Mouse (Mus musculus) erythroblast, embryonic 14.5 days (primary cell): ENCODE results near the gene Arhgap15. TPM values are rescaled to one million over a fixed set of nuclear protein-coding genes. Genes with fewer than 3 reads are reported as not detected.

Experiments
- H3K27me3 ChIP-seq: 2 replicates; pipeline ENCODE4 v1.6.1; 2012; ENCODE audit warnings: inconsistent platforms; ENCODE audit not compliant: control insufficient read depth
- H3K36me3 ChIP-seq: 2 replicates; pipeline ENCODE4 v1.6.1; 2012; ENCODE audit warnings: mild to moderate bottlenecking, inconsistent platforms; ENCODE audit not compliant: control insufficient read depth
- H3K4me1 ChIP-seq: 2 replicates; pipeline ENCODE4 v1.6.1; 2012; ENCODE audit warnings: inconsistent platforms; ENCODE audit not compliant: control insufficient read depth
- H3K4me3 ChIP-seq: replicated peaks from 2 replicates; pipeline ENCODE3; 2012; ENCODE audit warnings: moderate library complexity, mild to moderate bottlenecking, inconsistent platforms
- H3K9me3 ChIP-seq: 2 replicates; pipeline ENCODE4 v1.6.1; 2012; ENCODE audit warnings: low read length, inconsistent platforms, mixed read lengths; ENCODE audit not compliant: control insufficient read depth
- GATA1 ChIP-seq: IDR thresholded peaks from 2 replicates; pipeline ENCODE4 v1.6.1; 2012; ENCODE audit warnings: low read length, inconsistent platforms, mixed read lengths
- TAL1 ChIP-seq: IDR thresholded peaks from 3 replicates; pipeline ENCODE4 v1.6.1; 2012; ENCODE audit warnings: low read length, inconsistent platforms, mixed read lengths
- polyA plus RNA-seq: library from polyadenylated mRNA; stranded (reverse); fragments of >175 nt; gene quantifications from 2 replicates; pipeline ENCODE4 v1.2.3, GENCODE M21; 2012

The Arhgap15 gene
- polyA plus RNA-seq, 1 experiment = 0.02 TPM

- H3K36me3 ChIP-seq = no peaks in the 10 kb centered on the region
These were observed 114.1 kb downstream of the Arhgap15 start for GRCm38 (mm10) chr2:43862709-43863108.

DNA sequence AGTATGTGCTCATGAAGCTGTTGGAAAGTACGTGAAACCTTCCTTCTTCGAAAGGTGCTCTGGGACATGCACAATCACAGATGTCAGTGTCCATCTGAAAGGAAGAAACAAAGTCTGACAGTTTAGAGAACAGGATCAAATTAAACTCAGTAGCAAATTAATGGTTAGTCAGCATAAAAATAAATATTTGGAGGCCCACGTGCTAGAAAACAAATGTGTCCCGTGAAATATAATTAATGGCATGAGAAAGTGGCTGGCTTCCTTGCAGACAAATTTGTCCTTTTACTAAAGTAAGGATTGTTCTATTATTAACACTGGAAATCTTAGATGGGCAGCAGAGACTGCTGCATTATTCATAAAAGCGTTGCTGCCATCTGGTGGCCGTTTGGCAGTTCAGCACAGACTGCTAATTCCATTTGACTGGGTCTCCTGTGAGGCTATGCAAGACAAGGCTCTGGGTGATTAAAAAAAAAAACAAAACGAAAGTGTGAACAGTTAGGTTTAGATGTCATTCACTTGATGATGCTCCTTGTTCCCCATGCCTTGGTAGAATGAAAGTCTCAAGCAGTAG, 153.9 kb downstream of the Arhgap15 start:
- Histone ChIP-seq H3K4me1 (no peaks in the 10 kb centered on the region), H3K27me3 (no peaks in the 10 kb centered on the region), H3K4me3 (no peak overlapping the region), H3K9me3 (no peaks in the 10 kb centered on the region), H3K36me3 (no peaks in the 10 kb centered on the region)
- TF ChIP-seq GATA1 = no peak
- no peak for TF ChIP-seq TAL1

More at GRCm38 (mm10) chr2:43862709-43863108, 114.1 kb downstream of the Arhgap15 start:
- H3K4me3 ChIP-seq = no peak overlapping the region
- no peaks in the 10 kb centered on the region for H3K9me3 ChIP-seq
- H3K27me3 ChIP-seq = no peaks in the 10 kb centered on the region
- H3K4me1 ChIP-seq = no peaks in the 10 kb centered on the region
- TF ChIP-seq GATA1 (no peak), TAL1 (no peak)

DNA sequence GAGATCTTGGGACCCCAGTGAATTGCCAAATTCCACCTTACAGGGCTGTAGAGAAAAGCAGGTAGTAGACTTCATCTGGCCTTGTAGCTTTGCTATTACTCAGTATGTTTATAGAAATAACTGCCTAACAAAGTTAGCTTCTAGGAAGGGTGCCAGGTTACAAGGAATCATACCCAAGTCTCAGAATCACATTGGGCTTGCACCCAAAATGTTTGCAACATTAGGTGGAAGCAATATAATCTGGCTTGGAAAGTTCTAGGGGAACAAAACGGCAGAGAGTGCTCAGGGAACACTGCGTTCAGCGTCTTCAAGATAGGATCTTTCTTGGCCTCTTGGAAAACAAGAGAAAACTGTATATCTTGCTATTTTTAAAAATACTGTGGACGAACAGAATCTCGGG, 158.9 kb downstream of the Arhgap15 start:
- no peaks in the 10 kb centered on the region for H3K9me3 ChIP-seq

DNA sequence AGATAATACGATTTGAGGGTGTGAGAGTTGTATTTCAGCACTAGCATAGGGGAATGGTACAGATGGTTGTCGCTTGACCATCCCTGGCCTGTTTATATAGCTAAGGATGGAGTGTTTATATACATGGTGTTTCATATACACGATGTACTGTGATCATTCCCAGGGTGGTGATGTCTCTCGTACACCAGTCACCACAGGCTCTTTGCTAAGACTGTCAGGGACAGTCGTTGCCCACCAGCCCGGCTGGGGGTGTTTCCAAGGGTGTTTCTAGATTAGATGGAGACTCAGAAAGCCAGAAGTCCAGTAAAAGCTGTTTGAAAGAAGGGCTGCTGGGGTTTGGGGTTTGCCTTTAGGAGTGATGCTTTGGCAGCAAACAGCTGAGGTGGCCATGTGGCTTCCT, 165.5 kb downstream of the Arhgap15 start:
- TF ChIP-seq GATA1 = no peak
- no peak for TF ChIP-seq TAL1
- no peaks in the 10 kb centered on the region for H3K9me3 ChIP-seq
- no peaks in the 10 kb centered on the region for H3K27me3 ChIP-seq
- H3K4me1 ChIP-seq = no peaks in the 10 kb centered on the region
- H3K36me3 ChIP-seq = no peaks in the 10 kb centered on the region
- no peak overlapping the region for H3K4me3 ChIP-seq

More for the DNA sequence above, 158.9 kb downstream of the Arhgap15 start:
- H3K4me1 ChIP-seq = no peaks in the 10 kb centered on the region
- no peaks in the 10 kb centered on the region for H3K36me3 ChIP-seq
- H3K27me3 ChIP-seq = no peaks in the 10 kb centered on the region
- H3K4me3 ChIP-seq = no peak overlapping the region
- TF ChIP-seq TAL1 = no peak
- TF ChIP-seq GATA1 = no peak

DNA sequence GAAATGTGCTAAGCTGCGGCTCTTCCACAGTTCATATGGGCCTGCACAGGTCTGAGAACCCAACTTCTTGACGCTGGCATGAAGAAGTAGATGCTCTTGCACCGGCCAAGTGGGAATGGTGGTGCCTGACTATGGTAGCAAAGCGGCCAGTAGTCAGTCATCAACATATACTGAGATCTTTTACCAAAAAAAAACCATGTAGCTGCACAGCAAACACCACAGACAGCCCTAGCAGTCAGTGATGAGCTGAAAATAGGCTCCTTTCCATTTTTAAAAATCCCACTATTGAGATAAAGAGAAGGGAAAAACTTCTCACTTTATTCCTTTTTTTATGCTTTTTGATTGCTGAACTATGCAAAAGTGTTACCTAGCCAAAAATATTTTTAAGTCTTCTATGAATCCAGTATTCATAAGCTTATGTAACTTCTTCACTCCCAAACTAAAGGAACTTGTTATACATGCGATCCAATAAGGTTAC, 175.3 kb downstream of the Arhgap15 start:
- Histone ChIP-seq H3K27me3 (no peaks in the 10 kb centered on the region), H3K9me3 (no peaks in the 10 kb centered on the region), H3K36me3 (no peaks in the 10 kb centered on the region), H3K4me3 (no peak overlapping the region), H3K4me1 (no peaks in the 10 kb centered on the region)
- no peak for TF ChIP-seq TAL1
- no peak for TF ChIP-seq GATA1

GRCm38 (mm10) chr2:43931687-43932086, 183.1 kb downstream of the Arhgap15 start:
- Histone ChIP-seq H3K27me3 (no peaks in the 10 kb centered on the region), H3K9me3 (no peaks in the 10 kb centered on the region), H3K4me3 (no peak overlapping the region), H3K36me3 (no peaks in the 10 kb centered on the region), H3K4me1 (no peaks in the 10 kb centered on the region)
- TF ChIP-seq GATA1 (no peak), TAL1 (no peak)

DNA sequence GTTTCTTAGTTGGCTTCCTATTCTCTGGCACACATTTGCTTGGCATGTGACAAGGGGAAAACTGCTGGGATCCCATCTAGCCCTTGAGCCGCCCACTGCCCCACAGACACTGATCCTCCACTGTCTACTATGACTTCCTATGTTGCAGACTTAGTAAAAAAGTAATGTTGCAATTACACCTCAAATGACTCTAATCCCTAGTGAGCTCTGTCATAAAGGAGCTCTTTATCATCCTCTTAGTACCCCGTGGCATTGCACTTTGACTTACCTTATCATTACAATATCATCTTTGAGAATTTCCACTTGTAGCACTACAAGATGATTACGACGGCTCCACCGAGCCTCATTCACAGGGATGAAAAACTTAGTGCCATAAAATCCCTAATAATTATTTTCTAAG, 190.6 kb downstream of the Arhgap15 start:
- Histone ChIP-seq H3K36me3 (no peaks in the 10 kb centered on the region), H3K4me3 (no peak overlapping the region), H3K27me3 (no peaks in the 10 kb centered on the region), H3K9me3 (no peaks in the 10 kb centered on the region), H3K4me1 (no peaks in the 10 kb centered on the region)
- TF ChIP-seq GATA1 (no peak), TAL1 (no peak)

DNA sequence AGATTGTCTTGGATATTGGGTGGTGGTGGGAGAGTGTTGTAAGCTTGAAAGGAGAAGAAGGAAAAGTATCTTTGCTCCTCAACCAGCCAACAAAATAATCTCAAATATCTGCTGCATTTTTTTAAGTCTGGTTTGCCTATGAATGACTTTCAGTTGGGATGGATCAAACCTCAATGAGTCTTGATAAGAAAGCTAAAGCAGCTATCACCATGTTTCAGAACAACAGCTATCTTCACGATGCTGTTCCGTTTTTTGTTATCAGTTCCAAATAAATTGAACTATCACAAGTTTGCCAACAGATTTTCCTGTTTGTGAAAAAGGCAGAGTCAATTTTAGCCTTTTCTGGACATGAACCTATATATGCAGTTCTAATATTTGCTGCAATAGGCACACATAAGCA, 197.1 kb downstream of the Arhgap15 start:
- Histone ChIP-seq H3K9me3 (no peaks in the 10 kb centered on the region), H3K4me1 (no peaks in the 10 kb centered on the region), H3K36me3 (no peaks in the 10 kb centered on the region), H3K27me3 (no peaks in the 10 kb centered on the region), H3K4me3 (no peak overlapping the region)
- TF ChIP-seq GATA1 = no peak
- no peak for TF ChIP-seq TAL1

- Histone ChIP-seq H3K4me3 (no peak overlapping the region), H3K36me3 (no peaks in the 10 kb centered on the region), H3K4me1 (no peaks in the 10 kb centered on the region), H3K27me3 (no peaks in the 10 kb centered on the region), H3K9me3 (no peaks in the 10 kb centered on the region)
- TF ChIP-seq GATA1 (no peak), TAL1 (no peak)
These were observed 201.3 kb downstream of the Arhgap15 start for GRCm38 (mm10) chr2:43949775-43950492.
